Mouse (Mus musculus) ES-Bruce4 (cell line): ENCODE measurements around the gene Fgfr2. TPM values are rescaled to one million over a fixed set of nuclear protein-coding genes. Genes with fewer than 3 reads are reported as not detected.

Experiments used
- H3K27ac ChIP-seq: 2 replicates; pipeline ENCODE4 v1.5.1; 2012; ENCODE audit warnings: low read length, inconsistent platforms; ENCODE audit not compliant: insufficient read depth
- H3K27me3 ChIP-seq: 2 replicates; pipeline ENCODE4 v1.6.1; 2012; ENCODE audit warnings: mild to moderate bottlenecking, low read length, inconsistent platforms; ENCODE audit not compliant: control insufficient read depth, poor library complexity, insufficient read depth, severe bottlenecking
- H3K36me3 ChIP-seq: 2 replicates; pipeline ENCODE4 v1.6.1; 2012; ENCODE audit warnings: inconsistent platforms, mild to moderate bottlenecking, low read length, moderate library complexity; ENCODE audit not compliant: control insufficient read depth, poor library complexity, insufficient read depth, severe bottlenecking
- H3K4me1 ChIP-seq: one replicate; pipeline ENCODE4 v1.8.1; 2011; ENCODE audit warnings: low read length; ENCODE audit not compliant: control insufficient read depth, insufficient read depth
- H3K4me3 ChIP-seq: 2 replicates; pipeline ENCODE4 v1.5.1; 2011; ENCODE audit warnings: low read depth, mild to moderate bottlenecking, low read length
- H3K9ac ChIP-seq: 2 replicates; pipeline ENCODE4 v1.6.1; 2012; ENCODE audit warnings: low read depth, mild to moderate bottlenecking, inconsistent platforms; ENCODE audit not compliant: poor library complexity, severe bottlenecking
- H3K9me3 ChIP-seq: replicated peaks from 2 replicates; pipeline ENCODE4 v1.6.1; 2012; ENCODE audit warnings: mild to moderate bottlenecking, low read length, inconsistent platforms; ENCODE audit not compliant: control insufficient read depth, poor library complexity, insufficient read depth, severe bottlenecking
- CTCF ChIP-seq: IDR thresholded peaks from one replicate; pipeline ENCODE4 v1.8.1; 2011; ENCODE audit warnings: low read depth, low read length
- EP300 ChIP-seq: IDR thresholded peaks from 2 replicates; pipeline ENCODE4 v1.6.1; 2011; ENCODE audit warnings: low read depth, low read length; ENCODE audit not compliant: insufficient read depth
- POLR2A ChIP-seq: IDR thresholded peaks from one replicate; pipeline ENCODE4 v1.8.1; 2011; ENCODE audit warnings: low read length; ENCODE audit not compliant: insufficient read depth
- polyA plus RNA-seq: library from polyadenylated mRNA; stranded (reverse); fragments of >200 nt; gene quantifications from 2 replicates; pipeline ENCODE4 v1.2.4, GENCODE M21; 2011; ENCODE audit warnings: low read depth; ENCODE audit not compliant: missing spikeins, insufficient read depth, insufficient read length

The Fgfr2 gene
- polyA plus RNA-seq, 1 experiment = 34.8 TPM

GRCm38 (mm10) chr7:132587167-132587566 is 536.0 kb downstream of the Fgfr2 start:
- Histone ChIP-seq H3K9ac (no peak overlapping the region), H3K27ac (no peak overlapping the region), H3K4me1 (no peaks in the 10 kb centered on the region), H3K36me3 (no peaks in the 10 kb centered on the region), H3K9me3 (no peaks in the 10 kb centered on the region), H3K27me3 (no peaks in the 10 kb centered on the region; the same call in 1 of the 2 replicates), H3K4me3 (no peak overlapping the region)
- TF ChIP-seq CTCF (no peak), EP300 (no peak), POLR2A (no peak)

DNA sequence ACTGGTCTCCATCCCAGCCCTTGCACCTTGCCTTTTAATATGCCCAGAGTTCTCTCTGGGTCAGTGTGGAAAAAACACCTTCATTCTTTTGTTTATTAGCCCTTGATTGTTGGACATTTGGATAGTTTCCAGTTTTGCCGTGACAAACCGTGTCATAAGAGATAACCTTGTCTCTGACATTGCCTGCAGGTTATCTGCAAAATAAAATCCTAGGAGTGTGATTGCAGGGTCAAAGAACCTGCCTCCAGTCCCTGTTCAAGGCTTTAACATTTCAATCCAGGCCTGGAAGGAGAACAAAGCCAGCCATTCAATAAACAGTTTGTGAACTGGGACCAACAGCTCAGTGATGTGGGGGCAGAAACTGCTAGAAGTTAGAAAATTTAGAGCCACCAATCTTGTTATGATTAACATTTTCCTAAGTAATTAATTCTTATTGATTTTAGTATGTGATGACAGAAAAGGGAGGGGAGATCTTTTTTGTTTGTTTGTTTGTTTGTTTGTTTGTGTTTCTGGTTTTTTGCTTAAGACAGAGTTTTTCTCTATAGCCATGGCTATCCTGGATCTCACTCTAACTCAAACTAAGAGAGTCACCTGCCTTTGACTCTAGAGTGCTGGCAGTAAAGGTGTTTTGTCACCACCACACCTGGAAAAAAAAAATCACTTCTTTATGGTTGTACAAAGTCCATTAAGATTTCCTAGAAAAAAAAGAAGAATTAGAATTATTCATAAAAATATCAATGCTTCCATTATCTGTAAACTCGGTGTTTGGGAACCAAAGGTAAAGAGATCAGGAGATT is 537.3 kb downstream of the Fgfr2 start:
- H3K4me1 ChIP-seq = no peaks in the 10 kb centered on the region

GRCm38 (mm10) chr7:132581441-132581840 is 541.7 kb downstream of the Fgfr2 start:
- Histone ChIP-seq H3K9ac (no peak overlapping the region), H3K4me3 (no peak overlapping the region), H3K9me3 (no peaks in the 10 kb centered on the region), H3K36me3 (no peaks in the 10 kb centered on the region), H3K4me1 (no peaks in the 10 kb centered on the region), H3K27ac (no peak overlapping the region), H3K27me3 (no peaks in the 10 kb centered on the region; the same call in 1 of the 2 replicates)
- no peak for TF ChIP-seq POLR2A

More for the DNA sequence above, 537.3 kb downstream of the Fgfr2 start:
- Histone ChIP-seq H3K27me3 (no peaks in the 10 kb centered on the region), H3K9ac (no peak overlapping the region), H3K27ac (no peak overlapping the region), H3K36me3 (no peaks in the 10 kb centered on the region), H3K9me3 (no peaks in the 10 kb centered on the region), H3K4me3 (no peak overlapping the region)
- TF ChIP-seq CTCF = no peak
- no peak for TF ChIP-seq POLR2A
- no peak for TF ChIP-seq EP300

- Histone ChIP-seq H3K4me3 (no peak overlapping the region), H3K36me3 (no peaks in the 10 kb centered on the region), H3K9ac (no peak overlapping the region), H3K4me1 (no peaks in the 10 kb centered on the region), H3K27me3 (no peaks in the 10 kb centered on the region; the same call in 1 of the 2 replicates), H3K9me3 (no peaks in the 10 kb centered on the region), H3K27ac (no peak overlapping the region)
- no peak for TF ChIP-seq EP300
- TF ChIP-seq POLR2A = no peak
- TF ChIP-seq CTCF = no peak
These were observed 542.6 kb downstream of the Fgfr2 start for GRCm38 (mm10) chr7:132580511-132580910.

DNA sequence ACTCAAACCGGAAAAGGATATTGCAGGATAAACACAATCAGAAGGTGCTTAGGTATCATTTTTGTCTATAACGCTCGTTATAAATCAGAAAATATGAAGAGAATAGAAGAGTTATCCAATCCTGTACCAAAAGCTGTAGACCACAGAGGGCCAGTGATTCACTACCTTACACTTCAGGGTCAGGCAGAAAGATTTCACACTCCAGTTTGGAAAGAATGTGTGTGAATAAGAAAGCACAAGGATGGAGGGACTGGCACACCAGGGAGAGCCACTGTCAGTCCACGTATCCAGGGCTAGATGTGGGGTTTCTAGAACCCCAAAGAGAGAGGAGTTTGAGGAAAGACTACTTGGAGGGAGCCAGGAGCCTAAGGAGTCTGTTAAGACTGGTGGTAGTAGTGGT is 546.3 kb downstream of the Fgfr2 start:
- Histone ChIP-seq H3K4me3 (no peak overlapping the region), H3K27me3 (no peaks in the 10 kb centered on the region; the same call in 1 of the 2 replicates), H3K4me1 (no peaks in the 10 kb centered on the region), H3K27ac (no peak overlapping the region), H3K9me3 (no peaks in the 10 kb centered on the region), H3K9ac (no peak overlapping the region), H3K36me3 (no peaks in the 10 kb centered on the region)
- TF ChIP-seq EP300 (no peak), POLR2A (no peak), CTCF (no peak)

DNA sequence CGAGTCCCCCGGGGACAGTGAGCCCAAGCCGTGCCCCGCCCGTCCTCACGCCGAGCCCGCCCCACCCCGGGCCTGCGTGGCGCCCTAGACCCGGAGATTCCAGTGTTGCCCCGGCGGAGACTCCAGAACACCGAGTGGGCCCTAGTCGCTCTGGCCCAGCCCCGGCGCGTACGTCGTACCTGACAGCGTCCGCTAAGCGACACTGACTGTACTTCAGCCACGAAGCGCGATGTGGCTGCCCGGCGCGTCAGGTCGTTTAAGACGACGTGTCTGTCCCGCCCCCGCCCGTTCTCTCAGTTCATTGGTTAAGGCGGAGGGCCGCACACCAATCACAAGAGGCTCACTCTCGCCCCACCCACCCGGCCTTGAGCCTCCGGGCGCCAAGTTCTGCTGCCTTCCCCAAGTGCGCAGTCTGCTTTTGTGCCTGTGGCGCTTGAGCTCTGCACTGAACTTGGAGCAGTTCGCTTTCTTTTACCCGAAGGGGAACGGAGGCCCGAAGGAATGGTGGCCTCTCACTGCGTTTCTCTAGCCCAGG is 547.0 kb downstream of the Fgfr2 start, which contains the start of gene Oat:
Gene Oat, minus strand, starts transcription at position 283 of the 535 bp plus-strand sequence.
- no peaks in the 10 kb centered on the region for H3K36me3 ChIP-seq
- TF ChIP-seq POLR2A = peak; percentile 67
- TF ChIP-seq EP300 = no peak
- H3K4me1 ChIP-seq = no peaks in the 10 kb centered on the region
- no peak within 1 kb of the TSS for H3K27ac ChIP-seq
- H3K27me3 ChIP-seq = no peaks in the 10 kb centered on the region; the same call in 1 of the 2 replicates
- H3K9me3 ChIP-seq = no peaks in the 10 kb centered on the region
- peak within 1 kb of the TSS; percentile 73 for H3K9ac ChIP-seq
- H3K4me3 ChIP-seq = peak within 1 kb of the TSS; percentile 81
